Mouse (Mus musculus): Measurements from ENCODE around the gene Fgfr2. TPM values are rescaled to one million over a fixed set of nuclear protein-coding genes. Genes with fewer than 3 reads are reported as not detected.

Gene Fgfr2
- total RNA-seq, 2 experiments from 2014 or later, result 2.1 to 3.9 TPM

- DNase-seq, result peak in 1 of 2 experiments; percentile 16
- intact Hi-C loops (cut with DNase I), result loop anchor here (5.0 to 10.0 kb wide), 3 partner anchors 132 to 1011 kb away; partner anchors contain the start of genes Acadsb and Ikzf5
These were observed 1579.3 kb downstream of the Fgfr2 start for GRCm38 (mm10) chr7:131543623-131544481.

GRCm38 (mm10) chr7:131542872-131543622 lies 1580.1 kb downstream of the Fgfr2 start:
- DNase-seq, result no peak

GRCm38 (mm10) chr7:131542115-131542871 lies 1580.9 kb downstream of the Fgfr2 start, which contains the start of gene Hmx3:
TSS of gene Hmx3 (plus strand) at chr7:131542867.
- no peak for DNase-seq
- intact Hi-C loops (cut with DNase I), result loop anchor here (5.0 to 10.0 kb wide), 3 partner anchors 130 to 1013 kb away; partner anchors contain the start of genes Acadsb and Ikzf5

More at GRCm38 (mm10) chr7:131542872-131543622, 1580.1 kb downstream of the Fgfr2 start:
- intact Hi-C loops (cut with DNase I), result loop anchor here (5.0 to 10.0 kb wide), 3 partner anchors 131 to 1012 kb away; partner anchors contain the start of genes Acadsb and Ikzf5

GRCm38 (mm10) chr7:131541184-131542114 lies 1581.7 kb downstream of the Fgfr2 start:
- intact Hi-C loops (cut with DNase I), result loop anchor here (2.0 to 10.0 kb wide), 4 partner anchors 15 to 1013 kb away; partner anchors contain the start of genes Acadsb and Ikzf5
- no peak for DNase-seq

- DNase-seq, result peak; percentile 84 to 90
- intact Hi-C loops (cut with DNase I), result loop anchor here (1.0 to 10.0 kb wide), 5 partner anchors 17 to 1015 kb away; partner anchors contain the start of genes Acadsb and Ikzf5
These were observed 1583.2 kb downstream of the Fgfr2 start for GRCm38 (mm10) chr7:131539979-131540378.

- intact Hi-C loops (cut with DNase I), result no loop called here
- no peak for DNase-seq
These were observed 1619.4 kb downstream of the Fgfr2 start for GRCm38 (mm10) chr7:131503739-131504138.

GRCm38 (mm10) chr7:131478403-131478802 lies 1644.7 kb downstream of the Fgfr2 start:
- DNase-seq, result no peak
- intact Hi-C loops (cut with DNase I), result no loop called here

GRCm38 (mm10) chr7:131477140-131477539 lies 1646.0 kb downstream of the Fgfr2 start:
- intact Hi-C loops (cut with DNase I), result no loop called here

GRCm38 (mm10) chr7:131471551-131471950 lies 1651.6 kb downstream of the Fgfr2 start:
- intact Hi-C loops (cut with DNase I), result no loop called here
- no peak for DNase-seq

More at GRCm38 (mm10) chr7:131477140-131477539, 1646.0 kb downstream of the Fgfr2 start:
- DNase-seq, result no peak

- intact Hi-C loops (cut with DNase I), result no loop called here
- DNase-seq, result no peak
These were observed 1653.6 kb downstream of the Fgfr2 start for GRCm38 (mm10) chr7:131469506-131469905.

- DNase-seq, result no peak
- intact Hi-C loops (cut with DNase I), result no loop called here
These were observed 1655.8 kb downstream of the Fgfr2 start for GRCm38 (mm10) chr7:131467312-131467711.

- DNase-seq, result no peak
- intact Hi-C loops (cut with DNase I), result no loop called here
These were observed 1657.4 kb downstream of the Fgfr2 start for GRCm38 (mm10) chr7:131465735-131466134.

- no peak for DNase-seq
- intact Hi-C loops (cut with DNase I), result no loop called here
These were observed 1658.0 kb downstream of the Fgfr2 start for GRCm38 (mm10) chr7:131465117-131465601.

GRCm38 (mm10) chr7:131456714-131457113 lies 1666.4 kb downstream of the Fgfr2 start:
- intact Hi-C loops (cut with DNase I), result no loop called here
- no peak for DNase-seq

- intact Hi-C loops (cut with DNase I), result no loop called here
- DNase-seq, result no peak
These were observed 1686.1 kb downstream of the Fgfr2 start for GRCm38 (mm10) chr7:131437051-131437450.

- no peak for DNase-seq
- intact Hi-C loops (cut with DNase I), result no loop called here
These were observed 1688.9 kb downstream of the Fgfr2 start for GRCm38 (mm10) chr7:131434276-131434675.

GRCm38 (mm10) chr7:131432244-131432643 lies 1690.9 kb downstream of the Fgfr2 start:
- intact Hi-C loops (cut with DNase I), result loop anchor here (2.0 kb wide), 1 partner anchor 449 kb away; no protein-coding TSS in a partner anchor
- peak; percentile 25 to 37 for DNase-seq

- intact Hi-C loops (cut with DNase I), result no loop called here
- DNase-seq, result no peak
These were observed 1695.8 kb downstream of the Fgfr2 start for GRCm38 (mm10) chr7:131427331-131427730.

- intact Hi-C loops (cut with DNase I), result no loop called here
- DNase-seq, result no peak
These were observed 1698.2 kb downstream of the Fgfr2 start for GRCm38 (mm10) chr7:131424912-131425311.

Measured in heart, postnatal 14 days (tissue).